Mouse (Mus musculus): ENCODE measurements around the gene Gm44503. TPM values are rescaled to one million over a fixed set of nuclear protein-coding genes. Genes with fewer than 3 reads are reported as not detected.

Gene Gm44503
- polyA plus RNA-seq, 1 experiment from 2014 or later: 0.15 TPM

DNA sequence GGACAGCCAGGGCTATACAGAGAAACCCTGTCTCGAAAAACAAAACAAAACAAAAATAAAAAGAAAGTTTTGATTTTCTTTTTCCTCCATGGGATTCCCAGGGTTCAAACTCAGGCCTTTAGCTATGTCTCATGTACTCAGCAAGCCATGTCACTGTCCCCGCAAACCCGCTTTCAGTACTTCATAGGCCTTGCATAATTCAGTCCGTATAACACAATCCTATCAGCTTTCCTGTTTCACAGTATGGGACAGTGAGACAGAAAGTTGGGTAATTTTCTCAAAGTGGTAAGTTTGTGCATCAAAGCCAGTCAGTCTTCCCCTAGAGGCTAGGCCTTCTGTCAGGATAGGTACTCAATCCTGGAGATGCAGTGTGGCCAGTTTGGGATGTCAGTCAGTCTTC is 100.6 kb downstream of the Gm44503 start:
- ATAC-seq (replicated peaks; ENCODE audit: low FRiP score) (no peak), DNase-seq (ENCODE audit: low spot score) (no peak)
- H3K4me2 ChIP-seq (ENCODE audit: low read depth, low read length, severe bottlenecking): no peak overlapping the region
- H3K9me3 ChIP-seq (ENCODE audit: control insufficient read depth, low read length): no peaks in the 10 kb centered on the region
- H3K27me3 ChIP-seq (ENCODE audit: control insufficient read depth, insufficient read depth, low read length): no peaks in the 10 kb centered on the region
- H3K36me3 ChIP-seq (ENCODE audit: control insufficient read depth, insufficient read depth, low read length): no peaks in the 10 kb centered on the region
- 86% methylated on average over 4 of the region's 4 CpGs for WGBS
- no peak overlapping the region for H3K4me3 ChIP-seq (ENCODE audit: low read depth, low read length)
- no peak overlapping the region for H3K27ac ChIP-seq (ENCODE audit: low read depth, low read length)
- no peaks in the 10 kb centered on the region for H3K4me1 ChIP-seq (replicated peaks; ENCODE audit: control insufficient read depth, insufficient read depth, low read length)
- no peak overlapping the region for H3K9ac ChIP-seq (ENCODE audit: low read length)

- Histone ChIP-seq H3K9me3 (ENCODE audit: control insufficient read depth, low read length) (no peaks in the 10 kb centered on the region), H3K36me3 (ENCODE audit: control insufficient read depth, insufficient read depth, low read length) (no peaks in the 10 kb centered on the region), H3K27me3 (ENCODE audit: control insufficient read depth, insufficient read depth, low read length) (no peaks in the 10 kb centered on the region), H3K27ac (ENCODE audit: low read depth, low read length) (no peak overlapping the region), H3K4me2 (ENCODE audit: low read depth, low read length, severe bottlenecking) (no peak overlapping the region), H3K4me3 (ENCODE audit: low read depth, low read length) (no peak overlapping the region), H3K4me1 (replicated peaks; ENCODE audit: control insufficient read depth, insufficient read depth, low read length) (no peaks in the 10 kb centered on the region), H3K9ac (ENCODE audit: low read length) (peak overlapping the region; percentile 27)
- ATAC-seq (replicated peaks; ENCODE audit: low FRiP score) (no peak), DNase-seq (ENCODE audit: low spot score) (no peak)
- 32% methylated on average over 15 of the region's 15 CpGs for WGBS
Measured at GRCm38 (mm10) chr9:73063621-73064290, 105.1 kb downstream of the Gm44503 start.

Small RNAs within 50 kb of the gene (microRNA-seq; reads per million reads assigned to microRNA genes)
- gene Gm27353 (ENCODE audit: insufficient number of aligned reads): not detected

Other genes with a start within 250 kb of the Gm44503 start
- gene Prtg, start 152.0 kb upstream of the Gm44503 start, polyA plus RNA-seq (2014; fragmentation: Nextera tagmentation; extraction: Ambion mirVana): 3.4 and 3.6 TPM in 2 replicates
- gene Pygo1, start 33.2 kb upstream of the Gm44503 start, polyA plus RNA-seq (2014; fragmentation: Nextera tagmentation; extraction: Ambion mirVana): 13.0 and 13.2 TPM in 2 replicates
- 1.6 and 1.9 TPM in 2 replicates for gene Dyx1c1, start 67 bp upstream of the Gm44503 start, polyA plus RNA-seq (2014; fragmentation: Nextera tagmentation; extraction: Ambion mirVana)
- 17.6 and 18.7 TPM in 2 replicates for gene Ccpg1os, start 26.5 kb downstream of the Gm44503 start, polyA plus RNA-seq (2014; fragmentation: Nextera tagmentation; extraction: Ambion mirVana)
- 19.6 and 20.4 TPM in 2 replicates for gene Ccpg1, start 26.6 kb downstream of the Gm44503 start, polyA plus RNA-seq (2014; fragmentation: Nextera tagmentation; extraction: Ambion mirVana)
- gene Pigb, start 81.5 kb downstream of the Gm44503 start, polyA plus RNA-seq (2014; fragmentation: Nextera tagmentation; extraction: Ambion mirVana): 15.8 and 19.8 TPM in 2 replicates
- 0.67 and 0.79 TPM in 2 replicates for gene Rab27a, start 86.0 kb downstream of the Gm44503 start, polyA plus RNA-seq (2014; fragmentation: Nextera tagmentation; extraction: Ambion mirVana)
- gene Khdc3, start 143.0 kb downstream of the Gm44503 start, polyA plus RNA-seq (2014; fragmentation: Nextera tagmentation; extraction: Ambion mirVana): not detected in 2 replicates
- gene Gm20509, start 143.6 kb downstream of the Gm44503 start, polyA plus RNA-seq (2014; fragmentation: Nextera tagmentation; extraction: Ambion mirVana): not detected in 2 replicates
- gene Rsl24d1, start 154.6 kb downstream of the Gm44503 start, polyA plus RNA-seq (2014; fragmentation: Nextera tagmentation; extraction: Ambion mirVana): 147 and 153 TPM in 2 replicates

Measured in forebrain, embryonic 11.5 days (tissue).